Mouse (Mus musculus): ENCODE results near the gene Hspb2.

DNA sequence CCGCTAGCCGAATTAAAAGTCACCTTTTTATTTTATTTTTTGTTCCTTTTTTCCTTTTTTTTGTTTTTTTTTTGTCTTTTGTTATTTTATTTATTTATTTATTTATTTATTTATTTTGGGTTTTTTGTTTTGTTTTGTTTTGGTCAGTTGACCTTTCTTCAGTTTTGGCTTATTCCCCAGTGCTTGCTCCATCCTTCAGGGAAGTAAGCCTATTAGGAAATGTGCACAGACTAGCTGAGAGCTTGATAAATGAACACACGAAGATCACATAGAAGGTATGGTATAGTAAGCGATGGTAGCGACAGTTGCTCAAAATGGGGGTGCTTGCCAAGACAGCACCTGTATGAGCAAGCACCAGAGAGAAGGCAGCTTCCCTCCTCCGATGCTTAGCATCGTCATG, 45.5 kb upstream of the Hspb2 start:
- TF ChIP-seq POLR2A (IDR thresholded peaks at IDR 0.05; ENCODE audit: low read depth, low read length) (no peak), CTCF (IDR thresholded peaks at IDR 0.05; ENCODE audit: borderline replicate concordance, insufficient read depth, low read length) (no peak)
